Mouse (Mus musculus) cerebellum, postnatal 36 days (tissue): ENCODE results near the gene Mapk6.
"Not testable (repeated sequence)": the region's sequence is repeated elsewhere in the genome, so short reads cannot be mapped to it uniquely, and the experiment has no call there.

Experiments used
- DNase-seq, 2 experiments: peaks; one replicate each; pipeline ENCODE4 v3.0.0; 2021 to 2022; ENCODE audit warnings: mixed read lengths in 2 of 2

The Mapk6 gene

GRCm38 (mm10) chr9:75378774-75379173 is 31.0 kb downstream of the Mapk6 start:
- no peak for DNase-seq

GRCm38 (mm10) chr9:75376428-75376827 is 33.4 kb downstream of the Mapk6 start:
- DNase-seq: no peak

DNA sequence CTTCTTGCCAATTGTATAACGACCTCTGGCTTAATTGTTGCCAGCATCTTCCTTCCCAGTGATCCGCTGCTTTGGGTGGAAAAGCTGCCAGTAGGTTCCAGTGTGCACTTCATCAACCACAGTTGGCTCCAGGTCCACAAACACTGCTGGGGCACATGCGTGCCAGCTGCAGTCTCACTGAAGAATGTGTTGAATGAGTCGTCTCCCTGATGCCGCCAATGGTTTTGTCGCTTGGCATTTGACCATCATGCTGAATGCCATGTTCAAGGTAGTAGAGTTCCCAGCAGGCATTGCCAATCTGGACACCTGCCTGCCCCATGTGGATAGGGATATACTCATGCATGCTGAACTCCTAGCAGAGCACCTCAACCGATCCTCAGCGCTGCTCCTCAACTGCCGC is 34.2 kb downstream of the Mapk6 start:
- DNase-seq: peak; percentile 42 to 47

- no peak for DNase-seq
Observed at GRCm38 (mm10) chr9:75368779-75369178, 41.0 kb downstream of the Mapk6 start.

DNA sequence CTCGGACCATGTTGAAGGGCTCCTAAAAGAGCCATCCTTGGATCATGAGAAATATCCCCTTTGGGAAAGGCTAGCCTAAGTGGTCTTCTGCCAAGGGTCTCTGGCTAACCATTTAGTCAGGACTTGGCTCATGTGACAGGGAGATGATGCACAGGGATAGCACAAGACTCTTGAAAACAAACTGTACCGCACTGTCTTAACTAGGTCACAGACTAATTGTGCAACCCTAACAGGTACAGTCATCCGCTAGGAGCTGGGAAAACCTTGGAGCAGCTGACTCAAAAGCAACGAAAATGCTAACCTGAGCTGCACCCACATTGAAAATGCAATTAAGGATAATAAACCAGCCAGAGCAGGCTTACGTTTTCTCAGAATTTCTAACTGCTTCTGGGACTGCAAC is 43.6 kb downstream of the Mapk6 start:
- DNase-seq: no peak

GRCm38 (mm10) chr9:75365195-75365594 is 44.6 kb downstream of the Mapk6 start:
- DNase-seq: no peak

DNA sequence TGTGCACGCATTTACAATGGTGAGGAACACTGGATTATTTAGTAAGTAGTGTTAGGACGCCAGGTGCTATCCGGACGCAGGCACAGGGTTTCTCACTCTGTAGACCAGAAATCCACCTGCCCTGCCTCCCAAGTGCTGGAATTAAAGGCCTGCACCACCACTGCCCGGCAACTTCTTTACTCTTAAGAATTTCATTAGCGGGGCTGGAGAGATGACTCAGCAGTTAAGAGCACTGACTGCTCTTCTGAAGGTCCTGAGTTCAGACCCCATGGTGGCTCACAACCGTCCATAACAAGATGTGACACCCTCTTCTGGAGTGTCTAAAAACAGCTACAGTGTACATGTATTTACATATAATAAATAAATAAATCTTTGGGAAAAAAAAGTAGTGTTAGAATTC is 46.1 kb downstream of the Mapk6 start:
- not testable (repeated sequence) for DNase-seq

GRCm38 (mm10) chr9:75363001-75363400 is 46.8 kb downstream of the Mapk6 start:
- no peak for DNase-seq

DNA sequence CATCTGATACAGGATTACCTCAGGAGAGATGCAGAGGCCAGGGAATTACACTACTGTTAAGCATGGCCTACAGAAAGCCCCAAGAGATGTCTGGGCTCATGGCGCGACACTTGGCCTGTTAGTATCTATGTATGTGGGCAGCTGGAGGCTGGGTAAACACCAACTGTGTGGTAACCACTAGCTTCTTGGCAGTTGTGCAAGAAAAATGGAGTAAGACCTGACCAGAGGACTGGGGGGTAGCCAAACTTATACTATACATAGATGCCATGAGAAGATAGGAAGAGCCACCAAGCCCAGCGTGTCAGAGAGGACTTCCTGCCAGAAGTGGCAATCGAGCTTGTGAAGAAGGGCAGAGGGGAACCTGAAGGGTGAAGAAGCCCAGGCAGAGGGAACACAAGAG is 47.6 kb downstream of the Mapk6 start:
- DNase-seq: no peak

GRCm38 (mm10) chr9:75361699-75362098 is 48.1 kb downstream of the Mapk6 start:
- DNase-seq: peak; percentile 79 to 85

DNA sequence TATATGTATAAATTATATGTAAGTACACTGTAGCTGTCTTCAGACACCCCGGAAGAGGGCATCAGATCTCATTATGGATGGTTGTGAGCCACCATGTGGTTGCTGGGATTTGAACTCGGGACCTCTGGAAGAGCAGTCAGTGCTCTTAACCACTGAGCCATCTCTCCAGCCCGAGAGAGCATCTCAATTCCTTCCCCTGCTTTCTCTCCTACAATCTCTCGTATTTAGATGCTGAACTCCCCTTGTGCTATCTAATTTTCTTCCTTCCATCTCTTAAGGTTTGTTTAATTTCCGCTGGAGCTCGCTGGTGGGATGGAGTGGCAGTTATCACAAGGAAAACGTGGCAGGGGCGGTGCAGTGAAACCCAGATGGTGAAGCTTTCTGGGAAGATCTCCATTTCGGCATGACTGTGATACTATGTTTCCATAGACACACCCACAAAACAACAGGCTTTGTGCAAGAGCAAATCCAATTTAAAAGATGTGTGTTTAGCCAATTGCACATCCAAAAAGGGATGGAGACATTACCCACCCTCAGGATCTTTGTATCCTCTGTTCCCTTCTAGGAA is 52.6 kb downstream of the Mapk6 start:
- DNase-seq: no peak

DNA sequence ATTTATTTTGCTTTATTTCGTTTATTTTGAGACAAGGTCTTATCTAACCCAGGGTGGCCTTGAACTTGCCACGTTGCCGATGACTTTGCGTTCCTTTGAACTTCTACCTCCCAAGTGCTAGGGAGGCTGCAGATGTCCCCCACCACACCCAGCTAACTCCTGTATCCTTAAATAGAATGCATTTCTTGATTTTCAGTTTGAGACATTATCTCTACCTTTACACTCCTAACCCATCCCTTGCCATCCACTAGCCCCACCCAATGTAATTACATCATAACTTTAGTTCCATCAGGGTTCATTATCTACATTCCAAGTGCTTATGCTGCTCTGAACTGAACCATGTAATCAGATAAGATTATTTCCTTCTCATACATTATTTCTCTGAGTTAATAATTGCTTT is 54.0 kb downstream of the Mapk6 start:
- no peak for DNase-seq

- no peak for DNase-seq
Observed at GRCm38 (mm10) chr9:75353094-75353493, 56.7 kb downstream of the Mapk6 start.

DNA sequence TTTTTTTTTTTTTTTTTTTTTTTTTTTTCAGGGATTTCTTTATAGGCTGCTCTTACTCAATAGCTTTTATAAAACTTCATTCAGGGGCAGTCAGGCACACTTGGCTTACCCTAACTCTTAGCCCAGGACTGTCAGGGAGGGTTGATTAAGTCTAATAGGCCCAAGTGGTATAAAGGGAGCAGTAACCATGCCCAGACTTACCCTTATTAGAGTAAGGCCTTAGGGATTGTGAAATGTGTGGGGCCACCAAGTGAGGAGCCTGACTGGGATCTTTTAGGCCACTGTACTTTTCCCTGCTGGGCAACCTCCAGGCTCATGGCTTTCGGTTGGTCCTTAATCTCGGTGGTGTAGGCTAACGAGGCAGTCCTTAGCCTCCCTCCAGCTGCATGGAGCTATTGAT is 61.2 kb downstream of the Mapk6 start:
- DNase-seq: no peak

DNA sequence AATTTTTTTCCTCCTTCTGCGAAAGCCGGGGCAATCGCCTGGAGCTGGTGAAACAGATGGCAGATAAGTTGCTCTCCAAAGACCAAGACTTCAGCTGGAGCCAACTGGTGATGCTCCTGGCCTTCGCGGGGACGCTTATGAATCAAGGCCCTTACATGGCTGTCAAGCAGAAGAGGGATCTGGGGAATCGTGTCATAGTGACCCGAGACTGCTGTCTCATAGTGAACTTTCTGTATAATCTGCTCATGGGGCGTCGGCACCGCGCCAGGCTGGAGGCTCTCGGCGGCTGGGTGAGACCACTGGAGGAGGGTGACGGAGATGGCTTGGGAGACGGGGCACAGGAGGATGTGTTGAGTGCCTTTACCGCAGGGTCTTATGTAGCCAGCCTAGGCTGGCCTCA is 61.7 kb downstream of the Mapk6 start:
- DNase-seq: no peak

DNA sequence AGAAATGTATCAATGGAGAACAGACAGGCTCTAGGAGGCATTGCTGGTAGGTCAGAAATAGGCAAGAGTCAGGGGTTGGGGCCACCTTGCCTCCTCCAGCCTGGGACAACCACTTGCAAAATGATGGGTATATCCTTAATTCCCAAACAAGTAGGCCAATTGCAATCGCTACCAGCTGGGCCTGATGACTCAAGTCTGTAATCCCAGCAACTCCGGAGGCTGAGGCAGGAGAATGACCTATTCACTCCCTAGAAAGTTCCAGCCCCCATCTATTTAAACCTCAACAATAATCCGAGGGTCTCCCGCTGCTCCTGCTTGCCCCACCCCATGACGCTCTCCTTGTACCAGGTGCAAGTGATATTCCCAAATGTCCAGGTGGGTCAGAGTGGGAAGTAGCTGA is 62.3 kb downstream of the Mapk6 start, which contains the start of gene Bcl2l10:
Gene Bcl2l10, plus strand, starts transcription at position 301 of the 400 bp plus-strand sequence.
- DNase-seq: no peak

GRCm38 (mm10) chr9:75342433-75342832 is 67.4 kb downstream of the Mapk6 start:
- no peak for DNase-seq

DNA sequence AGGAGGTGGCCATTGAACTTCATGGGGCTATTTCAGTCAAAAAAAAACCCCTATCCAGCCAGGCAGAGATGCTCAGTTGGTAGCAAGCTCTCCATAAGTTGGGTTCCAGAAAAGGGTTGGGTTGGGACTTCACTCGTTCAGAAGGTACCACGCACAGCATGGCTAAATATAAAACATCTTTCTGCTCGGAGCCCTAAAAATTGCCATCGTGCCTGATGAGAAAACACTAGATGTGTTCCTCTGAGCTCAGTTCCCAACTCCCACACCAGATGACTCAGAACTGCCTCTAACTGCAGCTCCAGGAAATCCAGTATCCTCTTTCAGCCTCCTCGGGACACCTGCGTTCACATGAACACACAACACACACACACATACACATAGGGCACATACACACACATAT is 71.8 kb downstream of the Mapk6 start:
- DNase-seq: no peak

- DNase-seq: no peak
Observed at GRCm38 (mm10) chr9:75334440-75334839, 75.4 kb downstream of the Mapk6 start.

DNA sequence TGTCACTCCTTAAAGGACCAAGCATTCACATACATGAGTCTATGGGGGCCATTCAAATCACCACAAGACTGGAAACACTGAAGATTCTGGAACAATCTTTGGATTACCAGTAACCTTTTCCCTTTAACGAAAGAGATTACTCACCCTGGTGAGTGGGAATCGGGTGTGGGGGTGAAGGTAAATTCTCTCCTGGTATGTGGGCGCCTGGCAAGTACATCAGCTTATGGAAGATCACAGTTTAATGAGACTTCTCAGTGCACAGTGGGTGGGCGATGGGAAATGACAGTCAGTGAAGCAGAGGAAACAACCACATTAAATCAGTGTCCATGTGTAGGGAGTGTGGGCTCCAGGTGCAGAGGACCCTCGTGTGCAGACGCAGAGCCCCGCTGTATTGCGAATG is 79.0 kb downstream of the Mapk6 start:
- no peak for DNase-seq

DNA sequence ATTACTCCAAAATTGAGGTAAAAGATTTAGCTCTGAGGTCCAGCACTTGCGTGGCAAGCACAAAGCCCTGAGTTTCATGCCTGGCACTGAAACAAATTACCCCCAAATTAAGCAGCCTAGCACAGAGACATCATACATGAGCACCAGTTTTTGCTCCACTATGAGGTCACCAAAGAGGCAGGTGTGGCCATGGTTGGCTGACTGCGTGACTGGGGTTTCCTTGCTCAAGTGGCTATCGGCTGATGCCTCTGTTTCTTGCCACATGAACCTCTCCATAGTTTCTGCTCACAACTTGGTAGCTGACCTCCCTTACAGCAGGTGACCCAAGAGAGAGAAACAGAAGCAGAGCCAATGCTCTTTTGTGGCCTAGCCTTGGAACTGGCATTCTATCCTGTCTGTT is 81.8 kb downstream of the Mapk6 start:
- DNase-seq: no peak

- DNase-seq: peak; percentile 47 to 55
Observed at GRCm38 (mm10) chr9:75322099-75322885, 87.5 kb downstream of the Mapk6 start.

- peak in 1 of 2 experiments; percentile 43 for DNase-seq
Observed at GRCm38 (mm10) chr9:75319365-75319764, 90.4 kb downstream of the Mapk6 start.
